Mouse (Mus musculus): ENCODE results near the gene Pcp4l1.

Pcp4l1 gene

GRCm38 (mm10) chr1:171137486-171138155 is 58.4 kb downstream of the Pcp4l1 start:
- peak; percentile 73 for DNase-seq (ENCODE audit: low read depth, low spot score)

- no peak for DNase-seq (ENCODE audit: low read depth, low spot score)
Observed at GRCm38 (mm10) chr1:171135600-171135999, 60.5 kb downstream of the Pcp4l1 start.

GRCm38 (mm10) chr1:171130971-171131370 is 65.1 kb downstream of the Pcp4l1 start:
- DNase-seq (ENCODE audit: low read depth, low spot score): no peak

- no peak for DNase-seq (ENCODE audit: low read depth, low spot score)
Observed at GRCm38 (mm10) chr1:171129251-171129650, 66.8 kb downstream of the Pcp4l1 start.

- DNase-seq (ENCODE audit: low read depth, low spot score): no peak
Observed at GRCm38 (mm10) chr1:171124398-171124797, 71.7 kb downstream of the Pcp4l1 start.
